Mouse (Mus musculus) G1E (cell line): ENCODE measurements around the gene Qsox1. TPM values are rescaled to one million over a fixed set of nuclear protein-coding genes. Genes with fewer than 3 reads are reported as not detected.

ENCODE experiments used
- ATAC-seq: 2 replicates; pipeline ENCODE4 v1.8.0; 2016; ENCODE audit warnings: mild to moderate bottlenecking; ENCODE audit not compliant: insufficient number of reproducible peaks, poor library complexity, low FRiP score, severe bottlenecking; ENCODE audit errors: extremely low read depth
- DNase-seq: peaks from one replicate; pipeline ENCODE4 v3.0.0; 2012; ENCODE audit warnings: low spot score
- H3K27me3 ChIP-seq: 2 replicates; pipeline ENCODE4 v1.6.1; 2012; ENCODE audit warnings: mild to moderate bottlenecking, low read length, inconsistent platforms; ENCODE audit not compliant: insufficient read depth
- H3K36me3 ChIP-seq: replicated peaks from 2 replicates; pipeline ENCODE3; 2012; ENCODE audit warnings: mild to moderate bottlenecking, inconsistent platforms
- H3K4me1 ChIP-seq: 2 replicates; pipeline ENCODE4 v1.6.1; 2012; ENCODE audit warnings: low read depth, low read length, inconsistent platforms, mixed read lengths; ENCODE audit not compliant: insufficient read depth
- H3K4me3 ChIP-seq: 2 replicates; pipeline ENCODE4 v1.5.1; 2012; ENCODE audit warnings: low read depth, mild to moderate bottlenecking, inconsistent platforms, low read length, moderate library complexity, mixed read lengths
- H3K9me3 ChIP-seq: replicated peaks from 2 replicates; pipeline ENCODE4 v1.6.1; 2012; ENCODE audit warnings: inconsistent platforms
- CTCF ChIP-seq: IDR thresholded peaks from 2 replicates; pipeline ENCODE4 v1.5.1; 2012; ENCODE audit warnings: low read depth, low read length, inconsistent platforms, mixed read lengths
- GATA1 ChIP-seq: IDR thresholded peaks from 2 replicates; pipeline ENCODE4 v1.6.1; 2012; ENCODE audit warnings: borderline replicate concordance, low read length, inconsistent platforms, mixed read lengths
- GATA2 ChIP-seq: IDR thresholded peaks from 2 replicates; pipeline ENCODE4 v1.6.1; 2012; ENCODE audit warnings: low read depth, low read length, inconsistent platforms, borderline replicate concordance
- POLR2AphosphoS5 ChIP-seq: IDR thresholded peaks from 2 replicates; pipeline ENCODE4 v1.6.1; 2012; ENCODE audit warnings: low read depth, low read length, inconsistent platforms; ENCODE audit not compliant: insufficient replicate concordance
- TAL1 ChIP-seq: conservative IDR thresholded peaks from 2 replicates; pipeline ENCODE4 v1.6.1; 2012; ENCODE audit warnings: low read depth, low read length, inconsistent platforms, mixed read lengths
- polyA plus RNA-seq: library from polyadenylated mRNA; stranded (reverse); fragments of >175 nt; gene quantifications from 2 replicates; pipeline ENCODE4 v1.2.3, GENCODE M21; 2012
- total RNA-seq, 2 experiments: library from RNA; stranded (forward) in 1 of 2; stranded (reverse) in 1 of 2; fragments of 200-1000 nt in 1 of 2; fragments of >200 nt in 1 of 2; fragmentation: Nextera tagmentation in 1 of 2; gene quantifications; 2 replicates each; pipeline ENCODE4 v1.2.3; 2014 to 2017

Qsox1 gene
- total RNA-seq (2014; fragmentation: Nextera tagmentation) (4.6 and 6.5 TPM in 2 replicates), total RNA-seq (2017) (1.8 and 2.3 TPM in 2 replicates), polyA plus RNA-seq (2.0 TPM in 2 replicates)

DNA sequence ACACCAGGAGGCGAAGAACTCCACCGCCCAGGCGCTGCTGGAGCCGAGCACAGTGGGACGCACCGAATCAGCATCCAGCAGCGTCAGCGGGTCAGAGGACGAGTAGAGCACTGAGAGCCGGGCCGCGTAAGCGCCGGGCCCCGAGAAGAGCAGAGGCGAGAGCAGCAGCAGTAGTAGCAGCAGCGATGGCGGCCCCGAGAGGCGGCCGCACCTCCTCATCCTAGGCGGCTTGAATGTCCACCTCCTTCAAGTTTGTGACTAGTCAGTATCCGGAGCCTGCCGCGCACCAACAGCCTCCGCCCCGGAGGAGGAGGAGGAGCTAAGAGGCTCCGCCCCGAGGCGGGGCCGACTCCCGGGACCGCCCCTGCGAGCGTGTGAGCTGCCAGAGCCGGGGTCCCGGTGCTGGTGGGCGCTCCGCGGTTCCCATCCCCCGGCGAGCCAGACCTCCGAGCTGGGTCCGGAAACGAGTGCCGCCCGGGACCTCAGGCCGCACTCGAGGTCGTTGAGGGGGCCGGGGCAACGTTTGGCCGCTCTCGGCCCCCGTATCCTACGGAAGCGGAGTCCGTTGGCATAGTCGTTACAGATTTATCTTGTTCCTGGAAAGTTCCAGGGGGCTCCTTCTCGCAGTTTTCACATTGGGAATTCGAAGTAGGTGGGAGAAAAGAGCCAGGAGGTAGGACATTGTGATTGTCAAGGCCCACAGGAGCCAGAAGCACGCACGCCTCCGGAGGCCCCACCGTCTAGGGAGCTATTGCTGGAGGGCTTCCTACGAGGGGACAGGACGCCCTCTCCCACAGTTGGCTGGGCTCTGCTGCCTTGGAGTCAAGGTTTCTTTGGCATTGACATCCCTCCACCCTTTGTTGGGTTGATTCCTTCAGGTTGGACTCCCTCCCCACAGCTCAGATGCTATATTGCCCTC, at the start of gene Qsox1:
Gene Qsox1 (minus strand): TSS at position 309 of the 919 bp plus-strand sequence.
- Histone ChIP-seq H3K36me3 (no peaks in the 10 kb centered on the region), H3K27me3 (peaks cover 20% of the 10 kb centered on the region), H3K4me3 (peak within 1 kb of the TSS; percentile 69), H3K9me3 (no peaks in the 10 kb centered on the region), H3K4me1 (peaks cover 11% of the 10 kb centered on the region)
- ATAC-seq (no peak), DNase-seq (peak; percentile 28)
- no peak for TF ChIP-seq POLR2AphosphoS5
- TF ChIP-seq GATA2 = no peak
- TF ChIP-seq CTCF = no peak
- TF ChIP-seq TAL1 = no peak
- TF ChIP-seq GATA1 = no peak

DNA sequence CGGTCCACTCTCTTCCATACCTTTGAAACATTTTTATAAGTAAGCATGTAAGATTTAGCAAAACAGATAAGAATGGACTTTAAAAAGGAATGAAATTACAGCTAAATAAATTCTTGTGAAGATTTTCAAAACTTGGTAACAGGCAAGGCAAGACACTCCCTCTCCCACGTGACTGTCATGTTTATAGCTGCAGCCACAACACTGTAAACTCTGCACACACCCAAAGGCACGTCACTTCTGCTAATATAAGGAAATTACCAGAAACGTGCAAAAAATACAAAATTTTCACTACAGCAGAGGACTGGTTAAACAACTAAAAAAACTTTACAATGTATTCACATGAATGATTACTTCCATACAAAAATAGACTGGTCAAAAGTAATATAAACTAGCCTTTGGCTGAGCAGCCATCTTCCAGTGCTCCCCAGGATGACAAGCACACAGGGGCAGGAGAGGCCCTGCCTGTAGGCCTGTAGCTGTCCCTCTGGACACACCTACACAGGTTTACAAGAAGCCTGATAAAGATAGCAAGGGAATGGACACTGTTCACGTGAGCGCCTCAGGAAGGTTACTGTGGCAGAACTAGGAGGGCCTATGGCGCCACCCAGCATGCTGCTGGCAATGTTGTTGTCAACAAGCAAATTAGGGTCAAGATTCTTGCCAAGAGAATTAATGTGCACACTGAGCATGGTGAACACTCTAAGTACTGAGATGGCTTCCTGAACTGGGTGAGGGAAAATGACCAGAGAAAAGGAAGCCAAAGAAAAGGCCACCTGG, 42.4 kb upstream of the Qsox1 start:
- TF ChIP-seq CTCF (no peak), GATA2 (no peak), POLR2AphosphoS5 (no peak), GATA1 (no peak), TAL1 (no peak)

DNA sequence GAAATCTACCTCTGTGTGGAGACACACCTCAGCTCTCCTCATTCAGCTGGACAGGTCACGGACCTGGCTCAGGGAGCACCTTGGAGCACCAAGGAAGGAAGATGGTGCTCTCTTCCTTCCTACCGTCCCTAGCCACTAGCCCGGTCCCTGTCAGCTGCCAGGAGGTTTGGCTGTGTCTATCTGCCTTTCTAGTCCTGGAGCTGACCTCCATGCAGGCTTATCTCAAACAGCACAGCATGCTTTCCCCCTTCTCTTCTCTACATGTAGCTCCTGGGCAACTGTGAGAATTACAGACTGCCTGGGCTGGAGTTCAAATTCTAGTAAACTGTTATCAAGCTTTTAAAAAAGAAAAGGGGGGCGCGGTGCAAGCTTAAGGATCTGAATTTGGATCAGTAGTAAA, 40.3 kb upstream of the Qsox1 start:
- H3K4me1 ChIP-seq = no peaks in the 10 kb centered on the region
- no peak for TF ChIP-seq GATA1
- TF ChIP-seq GATA2 = no peak
- no peak for TF ChIP-seq TAL1
- TF ChIP-seq CTCF = no peak
- no peak for TF ChIP-seq POLR2AphosphoS5
- H3K36me3 ChIP-seq = peaks cover 84% of the 10 kb centered on the region
- no peaks in the 10 kb centered on the region for H3K27me3 ChIP-seq
- DNase-seq (no peak), ATAC-seq (no peak)
- H3K9me3 ChIP-seq = no peaks in the 10 kb centered on the region
- H3K4me3 ChIP-seq = no peak overlapping the region

More for the DNA sequence above, 42.4 kb upstream of the Qsox1 start:
- Histone ChIP-seq H3K27me3 (no peaks in the 10 kb centered on the region), H3K36me3 (peaks cover 85% of the 10 kb centered on the region), H3K4me3 (no peak overlapping the region), H3K9me3 (no peaks in the 10 kb centered on the region), H3K4me1 (no peaks in the 10 kb centered on the region)
- no peak for DNase-seq
- no peak for ATAC-seq

DNA sequence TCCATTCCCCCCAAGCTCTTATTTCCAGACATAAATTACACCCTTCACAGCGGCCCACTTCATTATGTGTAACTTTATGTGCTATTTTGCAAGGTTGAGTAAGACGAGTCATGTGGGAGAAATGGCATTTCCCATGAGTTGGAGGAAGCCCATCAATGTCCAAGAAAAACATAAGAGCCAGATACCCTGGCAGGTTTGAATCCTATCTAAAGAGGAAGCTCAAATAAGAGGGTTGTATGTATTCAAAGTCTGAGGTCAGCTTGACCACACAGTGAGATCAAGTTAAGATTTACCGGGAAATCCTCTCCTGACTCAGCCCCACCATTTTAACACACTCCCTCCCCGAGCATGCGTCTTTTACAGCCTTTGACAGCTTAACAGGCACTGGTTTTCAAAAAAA, 31.5 kb upstream of the Qsox1 start:
- ATAC-seq (no peak), DNase-seq (no peak)
- peaks cover 55% of the 10 kb centered on the region for H3K36me3 ChIP-seq

DNA sequence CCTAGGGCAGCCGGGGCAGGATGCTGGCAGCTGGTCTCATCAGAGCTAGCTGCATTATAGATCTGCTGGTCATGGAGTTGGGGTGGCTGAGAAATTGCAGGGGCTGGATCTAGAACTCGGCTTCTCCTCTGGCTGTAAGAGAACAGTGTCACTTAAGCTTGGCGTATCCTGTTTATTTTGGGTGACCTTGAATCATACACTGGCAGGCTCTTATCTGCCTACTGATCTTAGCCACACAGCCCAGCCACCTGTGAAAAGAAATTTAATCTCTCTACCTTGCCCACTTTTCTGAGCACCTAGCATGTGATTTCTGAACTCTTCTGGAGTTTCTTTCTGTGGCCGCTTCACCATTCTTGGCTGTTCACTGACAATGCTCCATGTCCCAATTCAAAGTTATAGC, 30.8 kb upstream of the Qsox1 start:
- Histone ChIP-seq H3K27me3 (no peaks in the 10 kb centered on the region), H3K4me3 (no peak overlapping the region), H3K36me3 (peaks cover 50% of the 10 kb centered on the region), H3K9me3 (no peaks in the 10 kb centered on the region), H3K4me1 (no peaks in the 10 kb centered on the region)
- DNase-seq (no peak), ATAC-seq (no peak)
- TF ChIP-seq GATA1 (no peak), POLR2AphosphoS5 (no peak), CTCF (no peak), GATA2 (no peak), TAL1 (no peak)

More for the DNA sequence above, 31.5 kb upstream of the Qsox1 start:
- Histone ChIP-seq H3K9me3 (no peaks in the 10 kb centered on the region), H3K27me3 (no peaks in the 10 kb centered on the region), H3K4me1 (no peaks in the 10 kb centered on the region), H3K4me3 (no peak overlapping the region)
- no peak for TF ChIP-seq POLR2AphosphoS5
- TF ChIP-seq TAL1 = no peak
- no peak for TF ChIP-seq CTCF
- no peak for TF ChIP-seq GATA1
- no peak for TF ChIP-seq GATA2
